Mouse (Mus musculus) inflammation-experienced regulatory T-cells, adult 6 months (primary cell): ENCODE data around the gene Ceacam1. TPM values are rescaled to one million over a fixed set of nuclear protein-coding genes. Genes with fewer than 3 reads are reported as not detected.

Source experiments
- polyA plus RNA-seq, 3 experiments: library from polyadenylated mRNA; unstranded; fragments of 100-300 nt; shearing (Covaris generic); gene quantifications; one replicate each; pipeline ENCODE4 v1.2.1; 2017

Ceacam1 gene
- polyA plus RNA-seq, 3 experiments from 2014 or later = 0.54 TPM; not detected in 2

Other genes with a start within 250 kb of the Ceacam1 start
- 10 to 100 TPM in 1 of 3 experiments, 1 to 10 TPM in 2; 8.5 to 13.3 (median 8.9) TPM for gene Gsk3a, start 239.8 kb downstream of the Ceacam1 start, polyA plus RNA-seq
- under 1 TPM; 0.34 to 0.70 (median 0.38) TPM for gene Erf, start 226.8 kb downstream of the Ceacam1 start, polyA plus RNA-seq
- 10 to 100 TPM; 17.9 to 35.2 (median 21.6) TPM for gene Cic, start 209.9 kb downstream of the Ceacam1 start, polyA plus RNA-seq
- 10 to 100 TPM; 17.5 to 37.2 (median 31.3) TPM for gene Pafah1b3, start 179.6 kb downstream of the Ceacam1 start, polyA plus RNA-seq
- gene Prr19, start 176.2 kb downstream of the Ceacam1 start, polyA plus RNA-seq = not detected
- gene Tmem145, start 171.5 kb downstream of the Ceacam1 start, polyA plus RNA-seq = not detected
- gene Megf8, start 160.4 kb downstream of the Ceacam1 start, polyA plus RNA-seq = under 1 TPM in 2 of 3 experiments, not detected in 1; 0.13 to 0.31 TPM
- not detected for gene Cnfn, start 107.9 kb downstream of the Ceacam1 start, polyA plus RNA-seq
- 10 to 100 TPM in 2 of 3 experiments, 1 to 10 TPM in 1; 9.0 to 11.0 (median 10.1) TPM for gene Lipe, start 78.9 kb downstream of the Ceacam1 start, polyA plus RNA-seq
- not detected for gene Cxcl17, start 64.7 kb downstream of the Ceacam1 start, polyA plus RNA-seq
- under 1 TPM in 1 of 3 experiments, not detected in 2; 0.20 TPM for gene Ceacam2, start 62.3 kb upstream of the Ceacam1 start, polyA plus RNA-seq
- not detected for gene Erich4, start 138.3 kb upstream of the Ceacam1 start, polyA plus RNA-seq
- gene Dmac2, start 141.8 kb upstream of the Ceacam1 start, polyA plus RNA-seq = 10 to 100 TPM; 27.1 to 55.4 (median 47.5) TPM
- under 1 TPM in 2 of 3 experiments, not detected in 1; 0.40 to 0.45 TPM for gene B3gnt8, start 149.1 kb upstream of the Ceacam1 start, polyA plus RNA-seq
- gene Bckdha, start 181.4 kb upstream of the Ceacam1 start, polyA plus RNA-seq = 10 to 100 TPM; 10.5 to 16.7 (median 15.5) TPM
- 100 to 1,000 TPM in 2 of 3 experiments, 10 to 100 TPM in 1; 65.5 to 124 (median 103) TPM for gene Exosc5, start 181.6 kb upstream of the Ceacam1 start, polyA plus RNA-seq
- gene Tmem91, start 197.6 kb upstream of the Ceacam1 start, polyA plus RNA-seq = 10 to 100 TPM in 2 of 3 experiments, 1 to 10 TPM in 1; 8.2 to 23.6 (median 14.4) TPM
- 10 to 100 TPM; 55.9 to 76.1 (median 57.2) TPM for gene B9d2, start 203.2 kb upstream of the Ceacam1 start, polyA plus RNA-seq
- 1 to 10 TPM; 4.6 to 6.7 (median 5.4) TPM for gene Tgfb1, start 209.4 kb upstream of the Ceacam1 start, polyA plus RNA-seq
- gene Ccdc97, start 241.5 kb upstream of the Ceacam1 start, polyA plus RNA-seq = 10 to 100 TPM; 41.2 to 45.8 (median 45.8) TPM